Mouse (Mus musculus) forebrain, embryonic 11.5 days (tissue): Measurements from ENCODE around the gene Tial1. TPM values are rescaled to one million over a fixed set of nuclear protein-coding genes. Genes with fewer than 3 reads are reported as not detected.

ENCODE experiments used
- ATAC-seq: fragments of 200-750 bp; cut with Nextera tagmentation; replicated peaks from 2 replicates; pipeline ENCODE4 v1.8.0; 2017; ENCODE audit warnings: moderate TSS enrichment; ENCODE audit not compliant: low FRiP score
- DNase-seq: peaks from one replicate; pipeline ENCODE4 v3.0.0-alpha.2; 2017; ENCODE audit warnings: low spot score
- H3K27ac ChIP-seq: fragments of 300-500 bp; sonication (generic); 2 replicates; pipeline ENCODE4 v1.5.1; 2014; ENCODE audit warnings: low read depth, low read length
- H3K27me3 ChIP-seq: fragments of 300-500 bp; sonication (generic); 2 replicates; pipeline ENCODE4 v1.6.1; 2014; ENCODE audit warnings: mild to moderate bottlenecking, low read length, mixed read lengths; ENCODE audit not compliant: control insufficient read depth, insufficient read depth
- H3K36me3 ChIP-seq: fragments of 300-500 bp; sonication (generic); 2 replicates; pipeline ENCODE4 v1.6.1; 2014; ENCODE audit warnings: mild to moderate bottlenecking, low read length, moderate library complexity, mixed read lengths; ENCODE audit not compliant: control insufficient read depth, insufficient read depth
- H3K4me1 ChIP-seq: fragments of 300-500 bp; sonication (generic); replicated peaks from 2 replicates; pipeline ENCODE4 v1.6.1; 2014; ENCODE audit warnings: low read length, mixed read lengths; ENCODE audit not compliant: control insufficient read depth, insufficient read depth
- H3K4me2 ChIP-seq: fragments of 300-500 bp; sonication (generic); 2 replicates; pipeline ENCODE4 v1.6.1; 2014; ENCODE audit warnings: low read depth, mild to moderate bottlenecking, low read length, moderate library complexity, mixed read lengths; ENCODE audit not compliant: severe bottlenecking
- H3K4me3 ChIP-seq: fragments of 300-500 bp; sonication (generic); 2 replicates; pipeline ENCODE4 v1.5.1; 2014; ENCODE audit warnings: low read depth, low read length
- H3K9ac ChIP-seq: fragments of 300-500 bp; sonication (generic); 2 replicates; pipeline ENCODE4 v1.6.1; 2014; ENCODE audit warnings: low read length
- H3K9me3 ChIP-seq: fragments of 300-500 bp; sonication (generic); 2 replicates; pipeline ENCODE4 v1.6.1; 2016; ENCODE audit warnings: low read length, mixed read lengths; ENCODE audit not compliant: control insufficient read depth
- WGBS: fragments of 180-500 bp; shearing (Covaris S2); extraction: QIAGEN DNeasy Blood & Tissue Kit; methylation state at CpG from one replicate; pipeline ENCODE4 v1.1.7; 2014; 5-methylcytosine and 5-hydroxymethylcytosine counted together
- microRNA-seq: library from miRNA; unstranded; fragments of <30 nt; microRNA quantifications from one replicate; pipeline ENCODE4, GENCODE M21; 2016; ENCODE audit not compliant: insufficient number of aligned reads
- polyA plus RNA-seq: library from polyadenylated mRNA; unstranded; fragments of >200 nt; fragmentation: Nextera tagmentation; extraction: Ambion mirVana; gene quantifications from 2 replicates; pipeline ENCODE4 v1.2.1, GENCODE M21; 2014

Tial1 gene
- polyA plus RNA-seq, 1 experiment from 2014 or later, result 48.2 TPM

DNA sequence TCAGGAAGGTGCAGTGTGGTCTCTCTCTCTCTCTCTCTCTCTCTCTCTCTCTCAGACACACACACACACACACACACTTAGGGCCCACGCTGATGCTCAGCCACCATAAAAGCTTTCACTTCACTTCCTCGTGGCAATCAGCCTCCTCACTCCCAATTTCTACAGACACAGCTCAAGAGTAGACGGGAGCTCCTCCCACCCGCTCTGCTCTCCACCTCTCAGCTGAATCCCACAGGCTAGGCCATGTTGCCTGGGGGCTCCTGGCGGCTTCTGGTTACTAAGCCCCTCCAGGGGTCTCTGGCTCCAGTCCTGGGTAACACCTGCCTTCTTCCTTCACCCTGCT lies 68.6 kb downstream of the Tial1 start:
- no peak overlapping the region for H3K27ac ChIP-seq

DNA sequence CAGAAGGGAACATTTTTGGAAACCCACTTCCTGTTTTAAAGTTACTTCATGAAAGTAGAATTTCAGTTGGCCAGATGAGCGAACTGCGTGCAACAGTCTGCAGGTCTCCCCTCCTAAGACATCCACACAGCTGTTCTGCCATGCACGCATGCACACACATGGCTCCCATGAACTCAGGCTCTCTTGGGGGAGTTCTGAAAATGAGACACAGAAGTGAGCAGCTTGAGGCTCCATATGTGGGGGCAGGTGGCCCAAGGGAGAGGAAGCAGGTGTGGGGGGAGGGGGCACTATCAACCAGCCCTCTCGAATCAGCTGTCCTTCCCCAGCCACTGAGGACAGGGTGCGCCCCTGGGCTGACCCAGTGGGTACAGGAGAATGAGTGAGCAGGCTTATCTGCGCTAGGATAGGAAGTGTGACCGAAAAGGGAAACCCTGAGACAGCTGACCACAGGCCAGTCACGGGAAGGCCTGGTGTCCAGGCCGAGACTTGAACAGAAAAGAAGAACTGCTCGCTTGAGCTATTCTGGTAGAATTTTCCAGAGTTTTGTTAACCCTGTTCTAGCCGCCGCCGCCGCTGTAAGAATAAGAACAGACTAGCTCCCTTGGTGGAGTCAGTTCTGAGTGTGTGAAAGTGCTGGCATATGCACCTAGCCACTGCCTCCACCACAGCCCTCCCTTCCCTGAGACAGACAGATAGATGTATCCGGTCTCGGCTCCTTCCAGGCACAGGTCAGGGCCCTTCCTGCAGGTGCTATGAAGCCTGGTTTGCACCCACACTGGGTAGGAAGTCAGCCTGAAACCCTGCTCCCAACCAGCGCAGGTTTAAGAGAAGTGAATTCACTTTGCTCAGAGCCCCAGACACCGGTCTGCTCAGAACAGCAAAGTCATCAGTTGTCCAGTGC lies 69.2 kb downstream of the Tial1 start:
- ATAC-seq, result no peak
- 86% methylated on average over 18 of the region's 18 CpGs for WGBS
- no peak overlapping the region for H3K4me3 ChIP-seq
- H3K9ac ChIP-seq, result no peak overlapping the region
- H3K4me2 ChIP-seq, result no peak overlapping the region
- no peaks in the 10 kb centered on the region for H3K27me3 ChIP-seq
- H3K9me3 ChIP-seq, result no peaks in the 10 kb centered on the region
- H3K27ac ChIP-seq, result no peak overlapping the region
- no peaks in the 10 kb centered on the region for H3K36me3 ChIP-seq
- DNase-seq, result no peak
- H3K4me1 ChIP-seq, result no peaks in the 10 kb centered on the region

More for the DNA sequence above, 68.6 kb downstream of the Tial1 start:
- H3K9me3 ChIP-seq, result no peaks in the 10 kb centered on the region
- H3K4me2 ChIP-seq, result no peak overlapping the region
- WGBS, result 41% methylated on average over 5 of the region's 5 CpGs
- H3K4me1 ChIP-seq, result no peaks in the 10 kb centered on the region
- H3K36me3 ChIP-seq, result no peaks in the 10 kb centered on the region
- no peaks in the 10 kb centered on the region for H3K27me3 ChIP-seq
- no peak for ATAC-seq
- no peak for DNase-seq
- no peak overlapping the region for H3K4me3 ChIP-seq
- no peak overlapping the region for H3K9ac ChIP-seq

GRCm38 (mm10) chr7:128391267-128392057 lies 70.1 kb downstream of the Tial1 start:
- Histone ChIP-seq H3K27ac (no peak overlapping the region), H3K9ac (no peak overlapping the region), H3K27me3 (no peaks in the 10 kb centered on the region), H3K4me2 (no peak overlapping the region), H3K4me3 (no peak overlapping the region), H3K4me1 (no peaks in the 10 kb centered on the region), H3K36me3 (no peaks in the 10 kb centered on the region), H3K9me3 (no peaks in the 10 kb centered on the region)
- DNase-seq, result no peak
- no peak for ATAC-seq
- 63% methylated on average over 12 of the region's 12 CpGs for WGBS

Small RNAs within 50 kb of the gene (microRNA-seq; reads per million reads assigned to microRNA genes)
- gene Gm24365, result not detected

Other genes with a start within 250 kb of the Tial1 start
- gene Armc5, start 224.4 kb downstream of the Tial1 start, polyA plus RNA-seq, result 11.8 and 13.3 TPM in 2 replicates
- gene 9130023H24Rik, start 223.7 kb downstream of the Tial1 start, polyA plus RNA-seq, result 13.2 and 13.3 TPM in 2 replicates
- 34.1 and 35.5 TPM in 2 replicates for gene Tgfb1i1, start 214.9 kb downstream of the Tial1 start, polyA plus RNA-seq
- 0.35 TPM in 1 of 2 replicates, not detected in the other for gene Slc5a2, start 196.1 kb downstream of the Tial1 start, polyA plus RNA-seq
- 23.8 and 24.9 TPM in 2 replicates for gene BC017158, start 163.5 kb downstream of the Tial1 start, polyA plus RNA-seq
- gene Rgs10, start 43.0 kb downstream of the Tial1 start, polyA plus RNA-seq, result 6.0 and 6.6 TPM in 2 replicates
- gene Bag3, start 61.9 kb upstream of the Tial1 start, polyA plus RNA-seq, result 5.2 and 5.7 TPM in 2 replicates
- 97.4 and 98.4 TPM in 2 replicates for gene Inpp5f, start 149.6 kb upstream of the Tial1 start, polyA plus RNA-seq